Mouse (Mus musculus): ENCODE data around the gene Otud6a. TPM values are rescaled to one million over a fixed set of nuclear protein-coding genes. Genes with fewer than 3 reads are reported as not detected.
"Not testable (repeated sequence)": the region's sequence is repeated elsewhere in the genome, so short reads cannot be mapped to it uniquely, and the experiment has no call there.

Otud6a gene
- total RNA-seq (2021): not detected

DNA sequence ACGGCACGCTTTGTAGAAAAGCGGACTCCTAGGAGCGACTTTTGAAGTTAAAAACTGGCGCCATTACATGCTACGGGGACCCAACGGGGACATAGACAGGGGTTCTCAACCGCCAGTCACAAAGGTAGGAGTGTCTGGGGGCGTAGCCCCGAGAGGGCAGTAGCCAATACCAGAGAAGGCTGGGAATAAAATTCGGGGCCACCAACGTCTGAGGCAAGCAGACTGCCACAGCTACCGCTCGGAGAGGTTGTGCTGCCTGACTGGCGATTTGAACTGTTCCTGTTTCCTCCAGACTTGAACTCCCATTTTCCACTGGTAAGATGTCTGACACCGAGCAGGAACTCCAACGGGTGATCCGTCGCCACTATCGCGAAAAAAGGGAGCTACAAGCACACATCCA, at the start of gene Otud6a:
Otud6a (plus strand) TSS at position 321 of the 400 bp plus-strand sequence.
- no peak for DNase-seq (ENCODE audit: extremely low spot score in 1 of 2, low spot score in 1 of 2)

DNA sequence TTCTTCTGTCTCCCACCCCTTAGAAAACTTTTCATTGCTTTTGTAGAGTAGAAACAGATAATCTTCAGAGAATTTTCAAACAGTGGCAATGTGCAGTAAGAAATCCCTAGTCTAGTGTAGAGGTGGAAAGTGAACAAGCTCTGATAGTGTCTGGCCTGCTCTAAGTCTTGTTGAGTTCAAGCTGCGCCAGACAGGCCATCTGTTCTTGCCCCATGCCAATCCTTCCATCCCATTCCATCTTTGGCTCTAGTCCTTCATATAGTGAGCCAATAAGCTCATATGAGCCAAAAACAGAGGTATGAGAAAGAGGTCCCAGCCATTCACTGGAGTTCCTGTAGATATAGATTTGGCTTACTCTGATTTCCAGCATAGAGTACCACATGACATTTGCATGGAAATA, 38.9 kb upstream of the Otud6a start:
- DNase-seq (ENCODE audit: extremely low spot score in 1 of 2, low spot score in 1 of 2): no peak

DNA sequence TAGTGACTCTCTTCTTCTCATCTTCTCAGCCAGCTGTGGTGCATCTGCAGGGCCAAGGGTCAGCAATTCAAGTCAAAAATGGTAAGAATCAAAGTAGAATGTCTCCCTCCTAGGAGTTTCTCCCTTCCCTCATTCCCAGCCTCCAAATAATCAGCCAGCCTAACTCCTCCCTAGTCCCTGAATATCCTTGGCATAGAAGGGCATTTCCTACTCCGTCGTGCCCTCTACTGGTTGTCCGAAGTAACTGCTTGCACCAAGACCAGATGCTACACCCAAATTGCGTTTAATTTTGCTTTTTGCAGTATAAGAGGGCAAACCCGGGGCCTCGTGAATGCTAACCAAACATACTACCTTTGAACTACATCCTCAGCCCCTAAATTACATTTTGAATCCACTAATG, 36.5 kb upstream of the Otud6a start:
- peak in 1 of 2 experiments; percentile 33 for DNase-seq (ENCODE audit: extremely low spot score in 1 of 2, low spot score in 1 of 2)

DNA sequence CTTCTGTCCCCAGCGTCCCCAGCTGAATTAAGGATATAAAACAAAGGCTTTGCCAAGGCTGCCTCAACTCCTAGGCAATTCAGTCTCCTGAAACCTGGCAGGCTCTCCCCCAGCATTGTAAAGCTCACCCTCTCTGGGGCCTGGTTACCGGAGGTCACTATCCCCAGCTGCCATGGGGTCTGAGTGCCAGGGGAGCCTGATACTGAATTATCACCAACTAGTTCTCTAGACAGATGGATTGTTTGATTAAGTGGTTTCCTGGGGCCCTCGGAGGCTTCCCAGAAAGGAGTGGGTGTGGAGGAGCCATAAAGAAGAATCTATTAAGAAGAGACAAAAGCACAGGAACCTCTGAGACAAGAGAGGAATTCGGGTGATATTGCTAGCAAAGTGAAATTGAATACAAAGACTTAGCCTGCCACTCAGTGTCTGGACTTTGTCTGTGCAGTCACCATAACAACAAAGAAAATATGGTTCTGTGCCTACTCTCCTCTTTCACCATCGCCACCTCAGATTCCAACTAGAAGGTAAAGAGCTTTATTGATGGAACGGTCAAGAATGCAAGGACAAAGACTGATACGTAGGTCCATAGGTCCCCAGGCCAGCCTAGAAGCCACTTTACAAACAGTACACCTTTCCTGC, 34.5 kb upstream of the Otud6a start:
- DNase-seq (ENCODE audit: extremely low spot score in 1 of 2, low spot score in 1 of 2): no peak

DNA sequence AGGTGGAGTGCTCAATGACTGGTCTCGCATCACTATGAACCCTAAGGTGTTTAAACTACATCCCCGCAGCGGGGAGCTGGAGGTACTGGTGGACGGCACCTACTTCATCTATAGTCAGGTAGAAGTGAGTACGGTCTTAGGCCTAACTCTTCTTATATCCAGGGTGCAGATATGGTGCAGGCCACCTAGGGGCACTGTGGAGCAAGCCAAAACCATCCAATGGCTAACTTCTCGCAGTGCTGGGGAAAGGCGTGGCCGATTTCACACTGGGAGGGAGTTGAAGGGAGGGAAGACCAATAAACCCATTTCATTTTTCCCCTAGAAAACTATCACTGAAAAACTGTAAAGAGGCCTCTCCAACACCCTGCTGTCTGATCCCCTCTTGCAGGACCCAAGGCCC, 33.8 kb upstream of the Otud6a start:
- DNase-seq (ENCODE audit: extremely low spot score in 1 of 2, low spot score in 1 of 2): peak in 1 of 2 experiments; percentile 4

DNA sequence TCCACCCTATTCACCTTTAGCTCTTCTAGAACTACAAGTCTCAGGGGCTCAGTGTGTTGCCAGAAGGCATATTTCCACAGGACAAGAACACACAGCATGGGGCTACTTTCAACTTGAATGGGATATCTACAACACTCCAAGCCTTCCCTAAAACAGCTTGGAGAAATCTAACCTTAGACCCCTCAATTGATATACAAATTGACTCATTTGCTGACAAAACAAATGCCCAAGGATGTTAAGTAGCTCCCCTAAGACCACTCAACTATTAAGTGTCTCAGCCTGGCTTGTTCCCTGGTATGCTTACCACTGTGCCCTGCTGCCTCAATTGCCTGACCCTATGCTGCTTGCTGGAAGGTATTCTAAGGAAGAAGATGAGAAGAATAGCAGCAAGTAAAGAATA, 27.9 kb upstream of the Otud6a start:
- DNase-seq (ENCODE audit: extremely low spot score in 1 of 2, low spot score in 1 of 2): no peak

DNA sequence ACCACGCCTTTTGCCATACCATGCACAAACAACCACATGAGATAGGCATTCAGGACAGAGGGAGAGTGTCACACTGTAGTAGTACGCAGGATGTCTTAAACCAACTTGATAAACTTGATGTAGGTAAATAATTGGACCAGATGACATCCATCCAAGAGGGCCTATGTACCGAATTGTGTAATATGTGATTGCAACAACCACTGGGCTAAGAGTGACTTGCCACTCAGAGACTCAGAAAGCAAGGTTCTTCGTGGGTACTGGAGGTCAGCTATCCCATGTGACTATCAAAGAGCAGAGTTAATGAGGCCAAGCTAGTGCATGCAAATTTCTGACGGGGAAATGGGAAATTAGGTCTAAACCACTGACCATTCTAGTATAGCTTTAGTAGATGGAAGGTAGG, 27.2 kb upstream of the Otud6a start:
- no peak for DNase-seq (ENCODE audit: extremely low spot score in 1 of 2, low spot score in 1 of 2)

DNA sequence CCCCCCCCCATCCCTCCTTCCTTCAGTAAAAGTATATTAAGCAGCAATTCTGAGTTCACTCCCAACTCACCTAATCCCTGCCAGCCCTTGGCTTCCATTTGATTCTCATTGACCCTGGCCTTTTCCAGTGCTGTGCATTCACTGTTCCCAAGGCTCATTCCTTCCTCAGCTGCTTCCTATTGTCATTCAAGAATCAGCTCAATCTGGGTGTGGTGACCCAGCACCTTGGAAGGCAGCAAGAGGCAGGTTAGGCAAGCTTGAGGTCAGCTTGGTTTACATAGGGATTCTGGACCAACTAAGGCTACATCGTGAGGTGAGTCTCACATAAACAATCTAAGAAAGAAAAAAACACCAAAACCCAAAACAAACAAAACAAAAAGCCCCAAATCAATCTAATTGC, 19.6 kb upstream of the Otud6a start:
- DNase-seq (ENCODE audit: extremely low spot score in 1 of 2, low spot score in 1 of 2): no peak

DNA sequence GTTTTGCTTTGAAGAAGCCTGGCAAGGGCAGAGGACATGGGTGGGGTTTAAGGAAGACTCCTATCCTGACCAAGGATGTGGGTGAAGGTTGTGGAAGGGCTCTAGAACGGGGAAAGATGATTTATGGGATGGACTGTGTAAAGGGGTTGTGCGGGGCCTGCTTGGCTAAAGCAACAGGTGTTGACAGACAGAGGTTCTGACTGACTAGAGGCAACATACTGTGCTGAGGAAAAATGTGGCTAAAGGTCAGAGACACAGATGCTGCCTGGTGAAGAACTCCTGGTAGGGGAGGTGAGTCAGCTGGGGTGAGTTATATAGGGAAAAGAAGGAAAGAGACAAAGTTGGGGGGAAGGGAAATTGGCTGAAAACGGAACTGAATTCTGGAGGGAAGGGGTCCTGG, 3.5 kb downstream of the Otud6a start:
- DNase-seq (ENCODE audit: extremely low spot score in 1 of 2, low spot score in 1 of 2): no peak

DNA sequence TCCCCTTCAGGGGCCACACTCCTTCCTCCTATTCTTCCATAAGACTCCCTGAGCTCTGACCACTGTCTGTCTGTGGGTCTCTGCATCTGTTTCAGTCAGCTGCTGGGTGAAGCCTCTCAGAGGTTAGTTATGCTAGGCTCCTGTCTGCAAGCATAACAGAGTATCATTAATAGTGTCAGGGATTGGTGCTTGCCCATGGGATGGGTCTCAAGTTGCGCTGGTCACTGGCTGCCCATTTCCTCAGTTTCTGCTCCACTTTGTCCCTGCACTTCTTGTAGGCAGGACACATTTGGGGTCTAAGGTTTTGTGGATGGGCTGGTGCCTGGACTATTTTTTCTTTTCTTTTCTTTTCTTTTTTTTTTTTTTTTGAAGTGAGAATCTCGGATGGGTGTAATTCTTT, 13.8 kb downstream of the Otud6a start, which contains the start of gene Awat2:
Awat2 (minus strand) TSS at position 101 of the 400 bp plus-strand sequence.
- not testable (repeated sequence) for DNase-seq (ENCODE audit: extremely low spot score in 1 of 2, low spot score in 1 of 2)

DNA sequence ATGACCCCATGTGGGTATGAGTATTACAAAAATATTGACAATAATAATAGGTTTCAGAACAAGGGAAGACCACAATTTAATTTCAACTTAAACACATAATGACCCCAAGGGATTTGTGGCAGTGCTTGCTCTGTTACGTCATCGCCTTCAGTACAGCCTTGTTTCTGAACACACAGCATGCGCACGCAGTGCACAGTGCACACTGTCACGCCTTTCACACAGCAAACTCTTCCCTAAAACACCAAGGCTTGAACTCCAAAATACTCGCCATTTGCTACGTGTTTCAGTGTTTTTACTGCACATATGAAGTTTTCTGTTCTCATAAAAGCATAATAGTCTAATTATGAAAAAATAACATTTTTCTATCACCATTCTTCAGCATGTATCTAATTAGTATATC, 14.7 kb downstream of the Otud6a start:
- DNase-seq (ENCODE audit: extremely low spot score in 1 of 2, low spot score in 1 of 2): no peak

DNA sequence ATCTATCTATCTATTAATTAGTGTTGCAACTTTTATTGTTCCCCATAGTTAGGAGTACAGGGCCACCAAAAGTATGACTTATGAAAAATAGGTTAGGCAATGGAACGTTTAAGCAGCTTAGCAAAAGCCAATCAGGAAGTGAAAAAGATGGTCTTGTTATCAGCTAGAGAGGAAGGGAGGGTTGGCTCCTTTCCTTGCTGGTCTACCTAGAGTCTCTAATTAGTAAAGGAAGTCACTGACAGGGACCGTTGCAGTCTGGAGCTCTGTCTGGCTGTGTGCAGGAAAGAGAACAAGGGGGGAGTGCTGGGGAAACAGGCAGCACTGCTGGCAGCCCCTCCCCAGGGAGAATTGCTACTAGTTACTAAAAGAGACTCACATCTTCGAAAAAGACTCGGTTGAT, 39.2 kb downstream of the Otud6a start:
- no peak for DNase-seq (ENCODE audit: extremely low spot score in 1 of 2, low spot score in 1 of 2)

DNA sequence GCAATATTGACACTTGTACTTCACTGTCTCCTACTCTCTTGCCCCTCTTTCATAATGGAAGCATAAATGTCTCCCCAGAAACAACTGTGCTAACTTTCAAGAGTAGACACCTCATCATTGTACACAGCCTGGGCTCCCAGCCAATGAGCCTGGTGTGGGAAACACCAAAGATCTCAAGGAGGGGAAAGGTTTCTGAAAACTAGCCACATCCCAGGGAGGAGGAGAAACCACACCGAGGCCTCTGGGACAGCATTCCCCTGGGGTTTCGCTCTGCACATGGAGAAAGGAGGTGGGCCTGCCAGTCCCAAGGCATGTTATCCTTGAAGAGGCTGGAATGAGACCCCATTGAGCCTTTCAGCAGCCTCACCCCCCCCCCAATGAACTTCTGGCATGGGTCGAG, 41.3 kb downstream of the Otud6a start:
- no peak for DNase-seq (ENCODE audit: extremely low spot score in 1 of 2, low spot score in 1 of 2)

DNA sequence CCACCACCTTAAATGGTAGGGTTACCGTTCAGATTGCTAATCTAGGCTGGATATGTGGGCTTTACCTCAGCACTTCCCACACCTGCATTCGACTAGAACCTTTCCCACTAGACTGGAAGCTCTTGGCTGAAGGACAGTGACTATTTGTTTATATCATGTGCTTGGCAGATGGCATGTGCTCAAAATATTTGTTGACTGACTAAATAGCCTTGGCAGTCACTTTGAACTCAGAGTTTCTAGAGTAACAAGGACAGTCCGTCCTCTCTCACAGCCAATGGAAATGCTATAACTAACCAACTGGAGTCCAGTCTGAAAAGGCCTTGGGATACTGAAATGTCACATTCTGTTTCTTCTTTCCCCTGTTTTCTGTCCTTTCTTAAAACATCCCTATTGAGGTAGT, 42.7 kb downstream of the Otud6a start:
- DNase-seq (ENCODE audit: extremely low spot score in 1 of 2, low spot score in 1 of 2): no peak

DNA sequence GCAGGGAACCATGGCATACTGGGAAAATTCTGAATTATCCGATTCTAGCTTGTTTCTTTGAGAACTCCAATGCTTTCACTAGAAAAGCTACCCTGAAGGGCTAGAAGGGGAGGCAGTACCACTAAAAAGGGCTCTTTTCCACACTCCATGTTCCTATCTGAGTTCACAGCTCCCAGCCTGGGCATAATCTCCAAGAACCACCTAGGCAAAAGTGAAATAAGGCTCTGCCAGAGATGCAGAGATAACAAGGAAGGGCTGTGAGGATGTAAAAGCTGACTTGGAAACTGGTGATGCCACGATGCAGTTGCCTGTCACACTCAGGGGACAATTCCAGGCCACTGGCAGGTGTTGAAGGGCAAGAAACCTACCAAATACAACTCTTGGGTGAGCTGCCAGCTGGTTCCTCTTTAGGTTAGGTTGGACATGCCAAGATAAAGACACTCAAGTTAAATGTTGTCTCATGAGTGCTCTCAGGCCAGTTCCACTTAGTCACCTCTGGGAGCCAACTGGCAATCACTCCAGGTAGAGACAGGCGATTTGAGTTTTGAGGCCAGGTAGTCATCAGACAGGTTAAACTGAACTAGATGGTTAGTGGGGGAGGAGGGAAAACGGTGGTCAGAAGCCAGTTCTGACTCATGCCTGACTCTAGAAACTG, 46.9 kb downstream of the Otud6a start:
- DNase-seq (ENCODE audit: extremely low spot score in 1 of 2, low spot score in 1 of 2): no peak

Small RNAs within 50 kb of the gene (microRNA-seq; reads per million reads assigned to microRNA genes)
- gene Mir676: 2,938 to 3,478 reads per million in 2 experiments

Other genes starting within 250 kb of the Otud6a start
- gene Awat2, start 13.7 kb downstream of the Otud6a start, total RNA-seq (2021): under 1 TPM in 1 of 2 experiments, not detected in 1; 0.21 TPM
- gene Igbp1, start 65.3 kb downstream of the Otud6a start, total RNA-seq (2021): 10 to 100 TPM; 34.3 to 34.5 TPM
- gene Dgat2l6, start 95.8 kb downstream of the Otud6a start, total RNA-seq (2021): under 1 TPM; 0.07 to 0.31 TPM
- gene Awat1, start 143.2 kb downstream of the Otud6a start, total RNA-seq (2021): not detected
- gene P2ry4, start 165.9 kb downstream of the Otud6a start, total RNA-seq (2021): under 1 TPM in 1 of 2 experiments, not detected in 1; 0.05 TPM
- under 1 TPM in 1 of 2 experiments, not detected in 1; 0.27 TPM for gene Arr3, start 176.5 kb downstream of the Otud6a start, total RNA-seq (2021)
- under 1 TPM; 0.61 to 0.86 TPM for gene Kif4, start 196.7 kb downstream of the Otud6a start, total RNA-seq (2021)
- 10 to 100 TPM; 43.1 to 45.7 TPM for gene Pdzd11, start 197.6 kb downstream of the Otud6a start, total RNA-seq (2021)